Mouse (Mus musculus) C2C12 (cell line): ENCODE measurements around the gene Bcl10. TPM values are rescaled to one million over a fixed set of nuclear protein-coding genes. Genes with fewer than 3 reads are reported as not detected.

Experiments used
- H3K27me3 ChIP-seq: one replicate; pipeline ENCODE4 v1.6.1; 2011; ENCODE audit not compliant: control insufficient read depth, insufficient read depth, insufficient read length
- H3K36me3 ChIP-seq: one replicate; pipeline ENCODE4 v1.6.1; 2011; ENCODE audit not compliant: control insufficient read depth, insufficient read depth
- H3K4me3 ChIP-seq: one replicate; pipeline ENCODE4 v1.5.1; 2011; ENCODE audit warnings: mild to moderate bottlenecking, control low read depth; ENCODE audit not compliant: poor library complexity, insufficient read depth, severe bottlenecking
- H3K79me2 ChIP-seq: one replicate; pipeline ENCODE4 v1.6.1; 2011; ENCODE audit not compliant: control insufficient read depth, insufficient read depth
- H3K79me3 ChIP-seq: one replicate; pipeline ENCODE4 v1.6.1; 2011; ENCODE audit warnings: low read depth, control low read depth
- H3ac ChIP-seq: one replicate; pipeline ENCODE3; 2011; ENCODE audit warnings: low read depth; ENCODE audit not compliant: control insufficient read depth, insufficient read length
- CEBPB ChIP-seq: IDR thresholded peaks from one replicate; pipeline ENCODE4 v1.6.1; 2011; ENCODE audit warnings: low read depth, mild to moderate bottlenecking, control low read depth, moderate library complexity
- CTCF ChIP-seq: IDR thresholded peaks from one replicate; pipeline ENCODE4 v1.5.1; 2011; ENCODE audit not compliant: control insufficient read depth, insufficient read depth, insufficient read length
- FOSL1 ChIP-seq: IDR thresholded peaks from one replicate; pipeline ENCODE4 v1.8.0; 2011; ENCODE audit warnings: mild to moderate bottlenecking, low read length; ENCODE audit not compliant: poor library complexity, insufficient read depth, severe bottlenecking
- MAX ChIP-seq: IDR thresholded peaks from one replicate; pipeline ENCODE4 v1.6.1; 2011; ENCODE audit warnings: mild to moderate bottlenecking, control low read depth
- MYOD1 ChIP-seq: IDR thresholded peaks from one replicate; pipeline ENCODE4 v1.6.1; 2011; ENCODE audit warnings: low read depth; ENCODE audit not compliant: control insufficient read depth, insufficient read length
- MYOG ChIP-seq: IDR thresholded peaks from one replicate; pipeline ENCODE4 v1.6.1; 2011; ENCODE audit not compliant: control insufficient read depth, insufficient read length; ENCODE audit errors: extremely low read depth
- USF1 ChIP-seq: IDR thresholded peaks from one replicate; pipeline ENCODE4 v1.6.1; 2011; ENCODE audit warnings: low read depth, mild to moderate bottlenecking, control low read depth, moderate library complexity
- polyA plus RNA-seq: library from polyadenylated mRNA; unstranded; fragments of >200 nt; fragmentation: generic; extraction: Trizol; gene quantifications from one replicate; pipeline ENCODE4 v1.2.1, GENCODE M21; 2012; ENCODE audit warnings: missing spikeins

The Bcl10 gene
- polyA plus RNA-seq, 1 experiment: 28.8 TPM

- H3K79me2 ChIP-seq: peaks cover 56% of the 10 kb centered on the region
- H3K36me3 ChIP-seq: peaks cover 53% of the 10 kb centered on the region
- no peak overlapping the region for H3ac ChIP-seq
- no peaks in the 10 kb centered on the region for H3K27me3 ChIP-seq
- no peak overlapping the region for H3K4me3 ChIP-seq
- peaks cover 36% of the 10 kb centered on the region for H3K79me3 ChIP-seq
- no peak for TF ChIP-seq FOSL1
- no peak for TF ChIP-seq MYOD1
These were observed 17.4 kb downstream of the Bcl10 start for GRCm38 (mm10) chr3:145939971-145940370.

- Histone ChIP-seq H3K27me3 (no peaks in the 10 kb centered on the region), H3K79me2 (peaks cover 56% of the 10 kb centered on the region), H3K36me3 (peaks cover 54% of the 10 kb centered on the region), H3ac (no peak overlapping the region), H3K79me3 (peaks cover 36% of the 10 kb centered on the region), H3K4me3 (no peak overlapping the region)
- TF ChIP-seq CTCF: peak; percentile 61
- TF ChIP-seq USF1: no peak
- TF ChIP-seq MYOD1: no peak
- peak; percentile 48 for TF ChIP-seq MAX
- no peak for TF ChIP-seq FOSL1
- TF ChIP-seq MYOG: no peak
- TF ChIP-seq CEBPB: no peak
These were observed 19.4 kb downstream of the Bcl10 start for GRCm38 (mm10) chr3:145941971-145942370.

- TF ChIP-seq CTCF: no peak
- TF ChIP-seq FOSL1: no peak
- no peak for TF ChIP-seq USF1
- H3K79me2 ChIP-seq: peaks cover 41% of the 10 kb centered on the region
- H3K79me3 ChIP-seq: peaks cover 26% of the 10 kb centered on the region
- no peaks in the 10 kb centered on the region for H3K27me3 ChIP-seq
- no peak overlapping the region for H3K4me3 ChIP-seq
- peaks cover 51% of the 10 kb centered on the region for H3K36me3 ChIP-seq
- no peak overlapping the region for H3ac ChIP-seq
These were observed 21.7 kb downstream of the Bcl10 start for GRCm38 (mm10) chr3:145944348-145944747.

GRCm38 (mm10) chr3:145945904-145946303 is 23.3 kb downstream of the Bcl10 start:
- TF ChIP-seq USF1: no peak
- no peak for TF ChIP-seq CEBPB
- TF ChIP-seq CTCF: no peak
- no peak for TF ChIP-seq MYOG
- Histone ChIP-seq H3K79me3 (peaks cover 18% of the 10 kb centered on the region), H3K36me3 (peaks cover 36% of the 10 kb centered on the region), H3ac (no peak overlapping the region), H3K4me3 (no peak overlapping the region), H3K27me3 (no peaks in the 10 kb centered on the region), H3K79me2 (peaks cover 26% of the 10 kb centered on the region)

GRCm38 (mm10) chr3:145946654-145947053 is 24.1 kb downstream of the Bcl10 start:
- Histone ChIP-seq H3ac (no peak overlapping the region), H3K79me3 (peaks cover 12% of the 10 kb centered on the region), H3K36me3 (peaks cover 28% of the 10 kb centered on the region), H3K4me3 (no peak overlapping the region), H3K27me3 (no peaks in the 10 kb centered on the region), H3K79me2 (peaks cover 18% of the 10 kb centered on the region)
- TF ChIP-seq USF1 (no peak), CEBPB (no peak)

DNA sequence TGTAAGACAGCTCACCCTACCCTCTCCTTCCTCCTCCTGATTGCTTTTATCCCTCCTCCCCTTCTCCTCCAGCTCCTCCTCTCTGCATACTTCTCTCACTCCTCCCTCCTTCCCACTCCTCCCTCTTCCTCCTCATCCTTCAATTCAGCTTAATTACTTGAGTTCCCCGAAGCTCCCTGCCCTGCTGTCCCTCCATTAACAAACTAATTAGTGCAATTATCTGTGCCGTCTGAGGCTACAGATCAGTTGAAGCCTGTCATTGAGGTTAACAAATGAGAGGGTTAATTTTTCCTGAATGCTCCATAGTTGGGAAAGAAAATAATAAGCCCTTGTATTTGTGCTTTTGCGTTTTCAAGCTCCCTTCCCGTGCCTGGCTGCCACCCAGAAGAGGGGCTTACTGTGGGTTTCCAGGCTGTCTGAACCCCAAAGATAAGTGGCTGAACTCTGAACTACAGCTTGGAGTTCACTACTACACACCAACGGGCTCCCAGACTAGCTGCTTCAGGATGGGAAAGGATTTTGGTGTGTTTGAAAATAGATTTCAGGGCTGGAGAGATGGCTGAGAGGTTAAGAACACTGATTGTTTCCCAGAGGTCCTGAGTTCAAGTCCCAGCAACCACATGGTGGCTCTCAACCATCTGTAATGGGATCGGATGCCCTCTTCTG is 25.1 kb downstream of the Bcl10 start:
- Histone ChIP-seq H3K4me3 (no peak overlapping the region), H3K79me2 (peaks cover 8% of the 10 kb centered on the region), H3K36me3 (peaks cover 22% of the 10 kb centered on the region), H3ac (no peak overlapping the region), H3K27me3 (no peaks in the 10 kb centered on the region), H3K79me3 (peaks cover 7% of the 10 kb centered on the region)
- no peak for TF ChIP-seq MYOD1
- no peak for TF ChIP-seq USF1
- TF ChIP-seq CEBPB: no peak
- no peak for TF ChIP-seq MAX
- TF ChIP-seq MYOG: no peak
- TF ChIP-seq FOSL1: no peak
- no peak for TF ChIP-seq CTCF
